8 mouse cellular contexts compared by ENCODE assay signal in the genomic region with DNA sequence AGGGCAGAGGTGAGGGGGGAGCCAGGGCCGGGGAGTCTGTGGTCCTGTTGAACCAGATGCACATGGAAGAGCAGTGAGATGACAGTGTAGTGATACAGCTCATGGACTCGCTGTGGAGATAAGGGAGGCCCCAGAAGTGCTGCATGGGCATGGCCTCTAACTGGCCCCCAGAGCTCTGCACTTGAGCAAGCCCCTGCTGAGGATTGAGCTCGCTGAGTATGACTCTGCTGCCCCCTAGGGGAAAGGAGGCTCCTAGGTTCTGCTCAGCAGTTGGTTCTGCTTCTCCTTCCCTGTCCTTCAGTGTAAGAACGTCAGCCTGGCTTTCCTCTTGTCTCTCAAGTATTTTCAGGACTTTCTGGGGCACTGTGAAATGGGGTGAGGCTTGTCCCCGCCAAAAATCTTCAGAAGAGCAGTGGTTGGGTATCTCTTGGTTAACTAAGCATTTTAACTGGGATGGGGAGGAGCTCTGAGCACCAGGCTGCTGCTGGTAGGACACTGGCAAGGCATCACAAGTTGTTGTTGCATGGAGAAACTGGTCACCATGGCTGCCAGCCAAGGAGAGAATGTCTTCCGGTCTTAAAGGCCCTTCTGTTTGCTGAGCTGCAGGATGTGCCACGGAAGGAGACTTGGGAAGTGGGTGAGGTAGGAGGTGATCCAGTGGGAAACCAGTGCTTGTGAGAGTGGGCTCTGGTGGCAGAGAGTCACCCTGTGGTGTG. TPM values are rescaled to one million over a fixed set of nuclear protein-coding genes. Genes with fewer than 3 reads are reported as not detected.
A peak's percentile ranks its signal among the peaks of the same experiment; 100 is the strongest.
DNase-seq lines count a peak whose midpoint lies in the region; ATAC-seq and TF ChIP-seq lines count a peak whose summit lies in the region.

No protein-coding gene starts in this region.

- no peaks in the 10 kb centered on the region for H3K9me3 ChIP-seq in lung, embryonic 15.5 days

- no peak overlapping the region for H3K4me3 ChIP-seq in cerebellum, adult 2 months (replicated peaks; ENCODE audit: insufficient read depth, low read depth, low read length)
- H3K4me3 ChIP-seq in lung, embryonic 15.5 days = no peak overlapping the region

- no peaks in the 10 kb centered on the region for H3K36me3 ChIP-seq in lung, embryonic 15.5 days

- H3K4me2 ChIP-seq in lung, embryonic 15.5 days = no peak overlapping the region

- no peak for TF ChIP-seq POLR2A in cerebellum, adult 2 months (IDR thresholded peaks at IDR 0.05; ENCODE audit: borderline replicate concordance, insufficient read depth, low read length)

- TF ChIP-seq CTCF in cerebellum, adult 2 months (IDR thresholded peaks at IDR 0.05; ENCODE audit: borderline replicate concordance, insufficient read depth, low read depth, low read length) = peak; percentile 97

- no peak overlapping the region for H3K9ac ChIP-seq in lung, embryonic 15.5 days

- no peaks in the 10 kb centered on the region; the same call in 1 of the 2 replicates for H3K4me1 ChIP-seq in cerebellum, adult 2 months (ENCODE audit: control insufficient read depth, insufficient read depth, low read length)
- no peaks in the 10 kb centered on the region; the same call in 1 of the 2 replicates for H3K4me1 ChIP-seq in lung, embryonic 15.5 days

- peak; percentile 69 for DNase-seq in MEL-GATA-1-ER (ENCODE audit: extremely low read depth, low read depth)
- DNase-seq in cerebellum, adult 2 months = peak; percentile 77 to 83
- peak; percentile 88 for DNase-seq in forelimb bud, embryonic 11.5 days (ENCODE audit: low read depth, low spot score)
- peak; percentile 69 to 89 for DNase-seq in layer of hippocampus, adult 8-10 months (ENCODE audit: low spot score in 2 of 2)
- peak; percentile 53 for DNase-seq in ovary, postnatal 10 days (ENCODE audit: low spot score)
- peak; percentile 81 for DNase-seq in thymus, postnatal 0 days (ENCODE audit: low spot score)

- WGBS in cerebellum, adult 2 months = 12% methylated on average over 7 of the region's 7 CpGs
- 15% methylated on average over 7 of the region's 7 CpGs for WGBS in lung, embryonic 15.5 days

- no peaks in the 10 kb centered on the region for H3K27me3 ChIP-seq in cerebellum, adult 2 months (ENCODE audit: control insufficient read depth, insufficient read depth, low read length)
- H3K27me3 ChIP-seq in lung, embryonic 15.5 days = peaks cover 4% of the 10 kb centered on the region; the same call in 1 of the 2 replicates

- ATAC-seq in hematopoietic stem cell, adult 5-6 weeks (replicated peaks in 1 of 2; ENCODE audit: insufficient read depth in 1 of 2, low FRiP score in 2 of 2, low TSS enrichment in 1 of 2, low read depth in 1 of 2, poor library complexity in 2 of 2, severe bottlenecking in 2 of 2) = peak; percentile 91 to 92
- peak; percentile 67 for ATAC-seq in lung, embryonic 15.5 days (ENCODE audit: borderline replicate concordance, extremely low read depth, low FRiP score, low TSS enrichment)

- no peak overlapping the region for H3K27ac ChIP-seq in cerebellum, adult 2 months (ENCODE audit: insufficient read depth, low read length)
- H3K27ac ChIP-seq in lung, embryonic 15.5 days = no peak overlapping the region

RNA-seq across cellular contexts. Expression of a gene that starts 3.0 kb away (rescaled TPM):
- 0.03 TPM in 2 replicates for polyA plus RNA-seq in cerebellum, adult 2 months (2012; rRNA removed)
- total RNA-seq in hematopoietic stem cell, adult 5-6 weeks (2017) = not detected in 2 replicates
- not detected for total RNA-seq in layer of hippocampus, adult 8-10 months (2022)
- polyA plus RNA-seq in lung, embryonic 15.5 days (2015; fragmentation: Nextera tagmentation; extraction: Ambion mirVana) = not detected in 2 replicates
- polyA plus RNA-seq in thymus, postnatal 0 days (2015; fragmentation: Nextera tagmentation; extraction: Ambion mirVana) = not detected in 2 replicates

RNA-seq across cellular contexts. Expression of a gene that starts 16.5 kb away (rescaled TPM):
- not detected in 2 replicates for polyA plus RNA-seq in cerebellum, adult 2 months (2012; rRNA removed)
- total RNA-seq in hematopoietic stem cell, adult 5-6 weeks (2017) = not detected in 2 replicates
- under 1 TPM in 2 of 4 experiments, not detected in 2; 0.09 to 0.18 TPM for total RNA-seq in layer of hippocampus, adult 8-10 months (2022)
- not detected in 2 replicates for polyA plus RNA-seq in lung, embryonic 15.5 days (2015; fragmentation: Nextera tagmentation; extraction: Ambion mirVana)
- polyA plus RNA-seq in thymus, postnatal 0 days (2015; fragmentation: Nextera tagmentation; extraction: Ambion mirVana) = 0.04 TPM in 2 replicates

RNA-seq across cellular contexts. Expression of a gene that starts 18.0 kb away (rescaled TPM):
- polyA plus RNA-seq in cerebellum, adult 2 months (2012; rRNA removed) = 0.17 and 0.28 TPM in 2 replicates
- total RNA-seq in hematopoietic stem cell, adult 5-6 weeks (2017) = 0.25 TPM in 1 of 2 replicates, not detected in the other
- under 1 TPM; 0.31 to 0.79 (median 0.36) TPM for total RNA-seq in layer of hippocampus, adult 8-10 months (2022)
- polyA plus RNA-seq in lung, embryonic 15.5 days (2015; fragmentation: Nextera tagmentation; extraction: Ambion mirVana) = not detected in 2 replicates
- polyA plus RNA-seq in thymus, postnatal 0 days (2015; fragmentation: Nextera tagmentation; extraction: Ambion mirVana) = not detected in 2 replicates

RNA-seq across cellular contexts. Expression of a gene that starts 18.4 kb away (rescaled TPM):
- polyA plus RNA-seq in cerebellum, adult 2 months (2012; rRNA removed) = 0.03 and 0.25 TPM in 2 replicates
- total RNA-seq in hematopoietic stem cell, adult 5-6 weeks (2017) = not detected in 2 replicates
- total RNA-seq in layer of hippocampus, adult 8-10 months (2022) = under 1 TPM; 0.18 to 0.47 (median 0.22) TPM
- polyA plus RNA-seq in lung, embryonic 15.5 days (2015; fragmentation: Nextera tagmentation; extraction: Ambion mirVana) = not detected in 2 replicates
- not detected in 2 replicates for polyA plus RNA-seq in thymus, postnatal 0 days (2015; fragmentation: Nextera tagmentation; extraction: Ambion mirVana)

RNA-seq across cellular contexts. Expression of a gene that starts 34.6 kb away (rescaled TPM):
- not detected in 2 replicates for polyA plus RNA-seq in cerebellum, adult 2 months (2012; rRNA removed)
- not detected in 2 replicates for total RNA-seq in hematopoietic stem cell, adult 5-6 weeks (2017)
- not detected for total RNA-seq in layer of hippocampus, adult 8-10 months (2022)
- polyA plus RNA-seq in lung, embryonic 15.5 days (2015; fragmentation: Nextera tagmentation; extraction: Ambion mirVana) = not detected in 2 replicates
- polyA plus RNA-seq in thymus, postnatal 0 days (2015; fragmentation: Nextera tagmentation; extraction: Ambion mirVana) = not detected in 2 replicates
